Mouse (Mus musculus): ENCODE results near the gene Ppp1r12b. TPM values are rescaled to one million over a fixed set of nuclear protein-coding genes. Genes with fewer than 3 reads are reported as not detected.

The Ppp1r12b gene
- polyA plus RNA-seq, 1 experiment from 2014 or later, result 21.2 TPM

- ATAC-seq (ENCODE audit: low read depth), result no peak
- Histone ChIP-seq H3K9ac (replicated peaks; ENCODE audit: low read depth, low read length) (no peak overlapping the region), H3K27ac (ENCODE audit: low read depth, low read length) (no peak overlapping the region), H3K36me3 (ENCODE audit: control insufficient read depth, insufficient read depth, low read length) (no peaks in the 10 kb centered on the region), H3K9me3 (ENCODE audit: control insufficient read depth, low read length) (no peaks in the 10 kb centered on the region), H3K4me3 (ENCODE audit: low read depth, low read length) (no peak overlapping the region), H3K4me1 (ENCODE audit: control insufficient read depth, insufficient read depth, low read length) (0 out of 2 replicates have a peak, but pooled peaks cover 3% of the 10 kb centered on the region), H3K27me3 (ENCODE audit: control insufficient read depth, insufficient read depth, low read length) (no peaks in the 10 kb centered on the region), H3K4me2 (ENCODE audit: low read depth, low read length) (no peak overlapping the region)
- 72% methylated on average over 7 of the region's 7 CpGs for WGBS
These were observed 131.9 kb downstream of the Ppp1r12b start for GRCm38 (mm10) chr1:134823842-134824241.

GRCm38 (mm10) chr1:134823323-134823722 is 132.4 kb downstream of the Ppp1r12b start:
- Histone ChIP-seq H3K27ac (ENCODE audit: low read depth, low read length) (no peak overlapping the region), H3K4me3 (ENCODE audit: low read depth, low read length) (no peak overlapping the region), H3K9ac (replicated peaks; ENCODE audit: low read depth, low read length) (no peak overlapping the region), H3K4me2 (ENCODE audit: low read depth, low read length) (no peak overlapping the region), H3K9me3 (ENCODE audit: control insufficient read depth, low read length) (no peaks in the 10 kb centered on the region), H3K36me3 (ENCODE audit: control insufficient read depth, insufficient read depth, low read length) (no peaks in the 10 kb centered on the region), H3K4me1 (ENCODE audit: control insufficient read depth, insufficient read depth, low read length) (0 out of 2 replicates have a peak, but pooled peaks cover 3% of the 10 kb centered on the region), H3K27me3 (ENCODE audit: control insufficient read depth, insufficient read depth, low read length) (no peaks in the 10 kb centered on the region)
- ATAC-seq (ENCODE audit: low read depth), result no peak
- 73% methylated on average over 8 of the region's 8 CpGs for WGBS

- no peaks in the 10 kb centered on the region for H3K27me3 ChIP-seq (ENCODE audit: control insufficient read depth, insufficient read depth, low read length)
- ATAC-seq (ENCODE audit: low read depth), result no peak
- no peak overlapping the region for H3K4me2 ChIP-seq (ENCODE audit: low read depth, low read length)
- no peak overlapping the region for H3K9ac ChIP-seq (replicated peaks; ENCODE audit: low read depth, low read length)
- 0 out of 2 replicates have a peak, but pooled peaks cover 5% of the 10 kb centered on the region for H3K4me1 ChIP-seq (ENCODE audit: control insufficient read depth, insufficient read depth, low read length)
- H3K9me3 ChIP-seq (ENCODE audit: control insufficient read depth, low read length), result no peaks in the 10 kb centered on the region
- H3K27ac ChIP-seq (ENCODE audit: low read depth, low read length), result no peak overlapping the region
- H3K4me3 ChIP-seq (ENCODE audit: low read depth, low read length), result no peak overlapping the region
- no peaks in the 10 kb centered on the region for H3K36me3 ChIP-seq (ENCODE audit: control insufficient read depth, insufficient read depth, low read length)
- WGBS, result 94% methylated on average over 3 of the region's 3 CpGs
These were observed 134.9 kb downstream of the Ppp1r12b start for GRCm38 (mm10) chr1:134820882-134821281.

- Histone ChIP-seq H3K27me3 (ENCODE audit: control insufficient read depth, insufficient read depth, low read length) (no peaks in the 10 kb centered on the region), H3K36me3 (ENCODE audit: control insufficient read depth, insufficient read depth, low read length) (no peaks in the 10 kb centered on the region), H3K4me3 (ENCODE audit: low read depth, low read length) (no peak overlapping the region), H3K9ac (replicated peaks; ENCODE audit: low read depth, low read length) (no peak overlapping the region), H3K9me3 (ENCODE audit: control insufficient read depth, low read length) (no peaks in the 10 kb centered on the region), H3K4me1 (ENCODE audit: control insufficient read depth, insufficient read depth, low read length) (0 out of 2 replicates have a peak, but pooled peaks cover 5% of the 10 kb centered on the region), H3K27ac (ENCODE audit: low read depth, low read length) (no peak overlapping the region), H3K4me2 (ENCODE audit: low read depth, low read length) (no peak overlapping the region)
- WGBS, result 95% methylated on average over 11 of the region's 11 CpGs
- no peak for ATAC-seq (ENCODE audit: low read depth)
These were observed 136.5 kb downstream of the Ppp1r12b start for GRCm38 (mm10) chr1:134819196-134819595.

- no peak overlapping the region for H3K27ac ChIP-seq (ENCODE audit: low read depth, low read length)
- H3K27me3 ChIP-seq (ENCODE audit: control insufficient read depth, insufficient read depth, low read length), result no peaks in the 10 kb centered on the region
- ATAC-seq (ENCODE audit: low read depth), result no peak
- H3K9ac ChIP-seq (replicated peaks; ENCODE audit: low read depth, low read length), result no peak overlapping the region
- no peak overlapping the region for H3K4me2 ChIP-seq (ENCODE audit: low read depth, low read length)
- 95% methylated on average over 3 of the region's 3 CpGs for WGBS
- H3K9me3 ChIP-seq (ENCODE audit: control insufficient read depth, low read length), result no peaks in the 10 kb centered on the region
- 0 out of 2 replicates have a peak, but pooled peaks cover 5% of the 10 kb centered on the region for H3K4me1 ChIP-seq (ENCODE audit: control insufficient read depth, insufficient read depth, low read length)
- H3K4me3 ChIP-seq (ENCODE audit: low read depth, low read length), result no peak overlapping the region
- no peaks in the 10 kb centered on the region for H3K36me3 ChIP-seq (ENCODE audit: control insufficient read depth, insufficient read depth, low read length)
These were observed 137.0 kb downstream of the Ppp1r12b start for GRCm38 (mm10) chr1:134818716-134819115.

GRCm38 (mm10) chr1:134817916-134818595 is 137.7 kb downstream of the Ppp1r12b start:
- WGBS, result 92% methylated on average over 6 of the region's 6 CpGs

GRCm38 (mm10) chr1:134817120-134817519 is 138.6 kb downstream of the Ppp1r12b start:
- Histone ChIP-seq H3K27me3 (ENCODE audit: control insufficient read depth, insufficient read depth, low read length) (no peaks in the 10 kb centered on the region), H3K4me1 (ENCODE audit: control insufficient read depth, insufficient read depth, low read length) (0 out of 2 replicates have a peak, but pooled peaks cover 2% of the 10 kb centered on the region), H3K27ac (ENCODE audit: low read depth, low read length) (no peak overlapping the region), H3K4me3 (ENCODE audit: low read depth, low read length) (no peak overlapping the region), H3K9ac (replicated peaks; ENCODE audit: low read depth, low read length) (no peak overlapping the region), H3K4me2 (ENCODE audit: low read depth, low read length) (no peak overlapping the region), H3K9me3 (ENCODE audit: control insufficient read depth, low read length) (no peaks in the 10 kb centered on the region), H3K36me3 (ENCODE audit: control insufficient read depth, insufficient read depth, low read length) (no peaks in the 10 kb centered on the region)
- no peak for ATAC-seq (ENCODE audit: low read depth)
- 95% methylated on average over 1 of the region's 1 CpGs for WGBS

More at GRCm38 (mm10) chr1:134817916-134818595, 137.7 kb downstream of the Ppp1r12b start:
- Histone ChIP-seq H3K4me1 (ENCODE audit: control insufficient read depth, insufficient read depth, low read length) (0 out of 2 replicates have a peak, but pooled peaks cover 2% of the 10 kb centered on the region), H3K27me3 (ENCODE audit: control insufficient read depth, insufficient read depth, low read length) (no peaks in the 10 kb centered on the region), H3K9ac (replicated peaks; ENCODE audit: low read depth, low read length) (no peak overlapping the region), H3K27ac (ENCODE audit: low read depth, low read length) (no peak overlapping the region), H3K9me3 (ENCODE audit: control insufficient read depth, low read length) (no peaks in the 10 kb centered on the region), H3K4me3 (ENCODE audit: low read depth, low read length) (no peak overlapping the region), H3K36me3 (ENCODE audit: control insufficient read depth, insufficient read depth, low read length) (no peaks in the 10 kb centered on the region), H3K4me2 (ENCODE audit: low read depth, low read length) (no peak overlapping the region)
- ATAC-seq (ENCODE audit: low read depth), result no peak

GRCm38 (mm10) chr1:134816617-134817016 is 139.1 kb downstream of the Ppp1r12b start:
- Histone ChIP-seq H3K9ac (replicated peaks; ENCODE audit: low read depth, low read length) (no peak overlapping the region), H3K4me3 (ENCODE audit: low read depth, low read length) (no peak overlapping the region), H3K4me2 (ENCODE audit: low read depth, low read length) (no peak overlapping the region), H3K27ac (ENCODE audit: low read depth, low read length) (no peak overlapping the region), H3K27me3 (ENCODE audit: control insufficient read depth, insufficient read depth, low read length) (no peaks in the 10 kb centered on the region), H3K9me3 (ENCODE audit: control insufficient read depth, low read length) (no peaks in the 10 kb centered on the region), H3K36me3 (ENCODE audit: control insufficient read depth, insufficient read depth, low read length) (no peaks in the 10 kb centered on the region), H3K4me1 (ENCODE audit: control insufficient read depth, insufficient read depth, low read length) (0 out of 2 replicates have a peak, but pooled peaks cover 2% of the 10 kb centered on the region)
- peak; percentile 74 for ATAC-seq (ENCODE audit: low read depth)
- 55% methylated on average over 6 of the region's 6 CpGs for WGBS

- 0 out of 2 replicates have a peak, but pooled peaks have one; percentile 24 for ATAC-seq (ENCODE audit: low read depth)
- H3K27me3 ChIP-seq (ENCODE audit: control insufficient read depth, insufficient read depth, low read length), result no peaks in the 10 kb centered on the region
- H3K36me3 ChIP-seq (ENCODE audit: control insufficient read depth, insufficient read depth, low read length), result no peaks in the 10 kb centered on the region
- no peak overlapping the region for H3K9ac ChIP-seq (replicated peaks; ENCODE audit: low read depth, low read length)
- 61% methylated on average over 3 of the region's 3 CpGs for WGBS
- no peaks in the 10 kb centered on the region for H3K9me3 ChIP-seq (ENCODE audit: control insufficient read depth, low read length)
- H3K4me2 ChIP-seq (ENCODE audit: low read depth, low read length), result no peak overlapping the region
- H3K27ac ChIP-seq (ENCODE audit: low read depth, low read length), result peak overlapping the region; percentile 39; the same call in 1 of the 2 replicates
- H3K4me3 ChIP-seq (ENCODE audit: low read depth, low read length), result no peak overlapping the region
- H3K4me1 ChIP-seq (ENCODE audit: control insufficient read depth, insufficient read depth, low read length), result 0 out of 2 replicates have a peak, but pooled peaks cover 2% of the 10 kb centered on the region
These were observed 140.0 kb downstream of the Ppp1r12b start for GRCm38 (mm10) chr1:134815748-134816147.
